Mouse (Mus musculus) lung, postnatal 36 days (tissue): ENCODE data around the gene Aldh1a1.

ENCODE experiments used
- DNase-seq: peaks from one replicate; pipeline ENCODE4 v3.0.0; 2022; ENCODE audit warnings: mixed read lengths

Aldh1a1 gene

GRCm38 (mm10) chr19:20654141-20654873, 161.8 kb downstream of the Aldh1a1 start:
- no peak for DNase-seq

GRCm38 (mm10) chr19:20677697-20678355, 185.3 kb downstream of the Aldh1a1 start:
- DNase-seq: no peak
